Mouse (Mus musculus) G1E-ER4 (cell line): ENCODE results near the gene Lcorl. TPM values are rescaled to one million over a fixed set of nuclear protein-coding genes. Genes with fewer than 3 reads are reported as not detected.

Experiments
- GATA1 ChIP-seq: IDR thresholded peaks from one replicate; pipeline ENCODE4 v1.8.0; 2012; ENCODE audit warnings: low read length, inconsistent platforms
- polyA plus RNA-seq: library from polyadenylated mRNA; stranded (reverse); fragments of >175 nt; gene quantifications from 2 replicates; pipeline ENCODE4 v1.2.3, GENCODE M21; 2012

Lcorl gene
- 25.7 and 45.3 TPM in 2 replicates for polyA plus RNA-seq

GRCm38 (mm10) chr5:45857254-45858011 is at the start of gene Lcorl:
Gene Lcorl, minus strand, starts transcription at chr5:45857615.
- no peak for TF ChIP-seq GATA1

- TF ChIP-seq GATA1: no peak
Observed at GRCm38 (mm10) chr5:45904683-45905082, 47.3 kb upstream of the Lcorl start.

GRCm38 (mm10) chr5:45903246-45903645 is 45.8 kb upstream of the Lcorl start:
- TF ChIP-seq GATA1: no peak

- TF ChIP-seq GATA1: no peak
Observed at GRCm38 (mm10) chr5:45895362-45895761, 37.9 kb upstream of the Lcorl start.

GRCm38 (mm10) chr5:45893696-45894095 is 36.3 kb upstream of the Lcorl start:
- TF ChIP-seq GATA1: no peak

- no peak for TF ChIP-seq GATA1
Observed at GRCm38 (mm10) chr5:45876328-45876727, 18.9 kb upstream of the Lcorl start.

GRCm38 (mm10) chr5:45875472-45875871 is 18.1 kb upstream of the Lcorl start:
- no peak for TF ChIP-seq GATA1

GRCm38 (mm10) chr5:45874284-45875030 is 17.0 kb upstream of the Lcorl start:
- TF ChIP-seq GATA1: no peak

- no peak for TF ChIP-seq GATA1
Observed at GRCm38 (mm10) chr5:45858368-45858767, 953 bp upstream of the Lcorl start.

GRCm38 (mm10) chr5:45856876-45857253 is 550 bp downstream of the Lcorl start:
- no peak for TF ChIP-seq GATA1

GRCm38 (mm10) chr5:45856303-45856821 is 1.1 kb downstream of the Lcorl start:
- no peak for TF ChIP-seq GATA1

- no peak for TF ChIP-seq GATA1
Observed at GRCm38 (mm10) chr5:45855526-45856302, 1.7 kb downstream of the Lcorl start.

- TF ChIP-seq GATA1: no peak
Observed at GRCm38 (mm10) chr5:45844723-45845122, 12.7 kb downstream of the Lcorl start.

GRCm38 (mm10) chr5:45835131-45835530 is 22.3 kb downstream of the Lcorl start:
- no peak for TF ChIP-seq GATA1

- TF ChIP-seq GATA1: no peak
Observed at GRCm38 (mm10) chr5:45811527-45811926, 45.9 kb downstream of the Lcorl start.

GRCm38 (mm10) chr5:45791864-45792263 is 65.6 kb downstream of the Lcorl start:
- no peak for TF ChIP-seq GATA1
